Mouse (Mus musculus): ENCODE data around the gene Ccdc150.

Gene Ccdc150

GRCm38 (mm10) chr1:54384221-54384620, 133.7 kb downstream of the Ccdc150 start:
- TF ChIP-seq GATA4 (IDR thresholded peaks at IDR 0.05; ENCODE audit: insufficient replicate concordance, low read length) = no peak

GRCm38 (mm10) chr1:54402736-54403135, 152.3 kb downstream of the Ccdc150 start:
- no peak for TF ChIP-seq GATA4 (IDR thresholded peaks at IDR 0.05; ENCODE audit: insufficient replicate concordance, low read length)
